Mouse (Mus musculus): ENCODE results near the gene Acvr1b.

GRCm38 (mm10) chr15:101185549-101185948 is 11.7 kb downstream of the Acvr1b start:
- TF ChIP-seq POLR2A (IDR thresholded peaks at IDR 0.05; ENCODE audit: insufficient read length, low read depth): no peak
- no peak for TF ChIP-seq MAX (IDR thresholded peaks at IDR 0.05; ENCODE audit: low read depth)
- no peak for TF ChIP-seq MYOG (IDR thresholded peaks at IDR 0.05; ENCODE audit: control insufficient read depth in 1 of 3, insufficient read depth in 1 of 3, insufficient read length in 2 of 3, low read depth in 2 of 3)
- no peak for TF ChIP-seq TCF12 (IDR thresholded peaks at IDR 0.05; ENCODE audit: insufficient read depth, poor library complexity, severe bottlenecking)
- no peak for TF ChIP-seq E2F4 (IDR thresholded peaks at IDR 0.05; ENCODE audit: insufficient read depth)
- TF ChIP-seq POLR2AphosphoS2 (IDR thresholded peaks at IDR 0.05; ENCODE audit: insufficient read length, low read depth): no peak
- no peak for TF ChIP-seq REST (IDR thresholded peaks at IDR 0.05; ENCODE audit: insufficient read depth, insufficient read length)
- TF ChIP-seq USF1 (IDR thresholded peaks at IDR 0.05; ENCODE audit: low read depth): no peak
- TF ChIP-seq MYOD1 (IDR thresholded peaks at IDR 0.05; ENCODE audit: control insufficient read depth in 1 of 3, insufficient read length in 2 of 3, low read depth in 2 of 3): no peak
- no peak for TF ChIP-seq CEBPB (IDR thresholded peaks at IDR 0.05; ENCODE audit: insufficient read depth, poor library complexity, severe bottlenecking)
- no peak for TF ChIP-seq TCF3 (IDR thresholded peaks at IDR 0.05; ENCODE audit: insufficient read length, low read depth)

All from myocyte (in vitro differentiated cells).